Mouse (Mus musculus): ENCODE measurements at regions not wholly inside any gene's neighbourhood (a gene's known extent, or its start where the extent isn't known, plus 50 kb on each side); places are given as distances from the start of the nearest gene placed in this dataset.

DNA sequence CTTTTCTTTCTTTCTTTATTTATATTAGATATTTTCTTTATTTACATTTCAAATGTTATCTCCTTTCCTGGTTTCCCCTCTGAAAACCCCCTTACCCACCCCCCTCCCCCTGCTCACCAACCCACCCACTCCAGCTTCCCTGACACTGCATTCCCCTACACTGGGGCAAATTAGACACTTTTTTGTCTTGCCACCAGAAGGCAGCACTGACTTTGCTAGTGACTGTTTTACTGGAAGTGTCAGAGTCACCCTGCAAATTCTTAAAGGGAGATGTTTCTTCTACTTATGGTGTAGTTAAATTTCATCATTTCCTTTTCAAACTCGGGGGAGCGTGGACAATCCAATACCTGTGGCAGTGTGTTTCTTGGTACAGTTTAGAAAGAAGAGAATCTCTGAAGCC is 72.1 kb upstream of the Apob start:
- no peak for ATAC-seq (replicated peaks; ENCODE audit: low FRiP score, low TSS enrichment, poor library complexity, severe bottlenecking)

DNA sequence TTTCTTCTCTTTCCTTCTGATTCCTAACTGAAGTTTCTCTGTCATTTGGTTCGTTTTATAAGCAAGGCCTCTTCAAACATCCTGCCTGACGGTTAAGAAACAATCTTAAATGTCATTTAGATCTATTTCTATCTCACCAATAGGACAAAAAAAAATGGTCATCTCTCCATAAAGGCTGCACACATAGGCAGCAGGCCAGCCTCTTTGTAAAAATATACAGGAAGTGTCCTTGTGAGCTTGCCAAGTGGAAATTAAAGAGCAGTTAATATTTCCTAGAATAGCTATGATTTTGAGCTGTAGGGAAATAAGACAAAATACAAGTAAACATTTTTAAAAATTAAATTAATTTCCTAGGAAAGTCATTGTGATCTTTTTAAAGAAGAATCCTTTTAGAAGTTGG is 70.6 kb upstream of the Apob start:
- ATAC-seq (replicated peaks; ENCODE audit: low FRiP score, low TSS enrichment, poor library complexity, severe bottlenecking), result no peak

DNA sequence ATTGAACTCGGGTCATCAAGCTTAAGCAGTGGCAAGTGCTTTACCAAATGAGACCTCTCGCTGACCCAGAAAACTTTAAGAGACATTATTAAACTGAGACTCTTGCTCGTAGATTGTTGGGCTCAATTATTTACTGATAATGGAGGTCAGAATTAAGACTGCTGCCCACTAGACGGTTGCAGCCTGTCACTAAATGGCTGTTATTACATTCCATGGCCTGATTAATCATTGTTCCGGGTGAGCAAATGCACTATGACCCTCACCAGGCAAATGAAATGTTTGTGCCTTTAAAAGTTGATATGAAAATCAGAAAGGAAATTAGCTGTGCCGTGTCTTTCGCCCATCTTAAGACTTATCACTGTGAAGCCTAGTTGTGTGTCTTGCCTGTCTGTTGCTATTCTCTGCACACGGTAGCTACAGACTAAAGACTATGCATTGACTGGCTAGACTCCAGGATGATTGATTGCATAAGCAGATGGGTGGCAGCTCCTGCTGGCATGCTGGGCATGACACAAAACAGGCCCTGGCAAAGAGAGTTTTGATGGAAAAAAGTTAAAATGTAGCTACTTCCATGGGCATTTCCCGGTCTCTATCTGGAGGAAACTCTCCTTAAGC is 67.6 kb upstream of the Apob start:
- no peak for ATAC-seq (replicated peaks; ENCODE audit: low FRiP score, low TSS enrichment, poor library complexity, severe bottlenecking)

DNA sequence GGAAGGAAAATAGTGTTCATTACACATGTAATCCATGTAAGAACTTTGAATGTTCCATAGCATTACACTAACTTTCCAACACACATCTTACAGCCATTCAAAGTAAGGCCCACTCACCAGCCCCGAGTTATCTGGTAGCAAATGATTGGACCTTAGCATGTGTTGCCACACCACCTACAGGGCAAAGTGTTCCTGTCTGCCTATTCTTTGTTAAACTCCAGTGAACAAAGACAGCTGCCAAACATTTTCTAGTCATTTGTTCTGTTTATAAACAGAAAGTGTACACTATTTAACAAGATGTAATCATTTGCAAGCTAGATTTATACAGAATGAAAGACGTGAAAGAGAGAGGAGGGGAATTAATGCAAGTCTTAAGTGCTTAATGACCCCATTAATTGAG is 66.9 kb upstream of the Apob start:
- ATAC-seq (replicated peaks; ENCODE audit: low FRiP score, low TSS enrichment, poor library complexity, severe bottlenecking), result no peak

DNA sequence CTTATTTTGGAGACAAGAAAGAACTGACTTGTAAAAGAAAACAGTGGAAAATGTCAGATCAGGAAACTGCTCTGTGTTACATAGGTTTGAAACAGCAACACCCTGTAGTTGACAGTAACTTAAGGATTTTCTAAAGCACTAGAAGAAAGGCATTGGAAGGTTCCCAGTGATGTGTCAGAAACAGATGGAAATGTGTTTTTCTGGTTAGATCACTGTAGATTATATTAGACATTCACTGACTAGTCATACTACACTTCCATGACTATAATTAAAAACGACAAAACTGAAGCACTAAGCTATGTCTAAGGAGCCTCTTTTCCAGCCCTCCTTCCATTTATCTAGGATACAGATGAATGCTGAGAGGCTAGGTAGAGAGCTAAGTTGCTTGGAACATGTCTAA is 59.1 kb upstream of the Apob start:
- ATAC-seq (replicated peaks; ENCODE audit: low FRiP score, low TSS enrichment, poor library complexity, severe bottlenecking), result no peak

DNA sequence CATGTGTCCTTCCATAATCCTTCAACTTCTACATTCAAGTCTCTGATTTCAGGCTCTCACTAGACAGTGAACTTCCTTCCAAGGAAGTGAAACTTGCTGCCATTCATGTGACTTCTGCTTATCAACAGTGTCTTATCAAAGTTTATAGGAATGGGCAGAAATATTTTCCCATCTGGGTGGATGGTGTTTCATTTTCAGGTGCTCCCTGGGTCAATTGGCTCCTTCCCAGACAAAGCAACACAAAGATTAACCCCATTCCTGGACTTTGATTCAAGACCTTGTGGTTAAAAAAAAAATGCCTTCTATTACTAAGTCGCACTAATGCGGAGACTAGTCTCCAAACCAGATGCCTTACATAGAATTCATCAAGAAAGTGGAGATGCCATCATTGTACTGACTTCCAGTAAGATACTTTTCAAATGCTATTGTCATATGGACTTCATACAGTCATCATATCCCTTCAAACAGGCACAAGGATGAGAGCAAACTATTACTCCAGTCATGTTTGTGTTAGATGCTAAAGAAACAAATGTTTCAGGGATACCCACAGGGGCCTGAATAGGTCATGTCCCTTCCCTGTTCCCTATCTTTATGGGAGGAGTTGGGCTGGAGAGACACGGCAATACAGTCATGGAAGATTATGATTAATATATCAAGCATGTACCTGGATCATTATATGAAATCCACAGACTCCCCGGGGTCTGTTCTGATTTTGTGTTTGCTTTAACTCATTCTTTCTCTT is 58.3 kb upstream of the Apob start:
- ATAC-seq (replicated peaks; ENCODE audit: low FRiP score, low TSS enrichment, poor library complexity, severe bottlenecking), result no peak

DNA sequence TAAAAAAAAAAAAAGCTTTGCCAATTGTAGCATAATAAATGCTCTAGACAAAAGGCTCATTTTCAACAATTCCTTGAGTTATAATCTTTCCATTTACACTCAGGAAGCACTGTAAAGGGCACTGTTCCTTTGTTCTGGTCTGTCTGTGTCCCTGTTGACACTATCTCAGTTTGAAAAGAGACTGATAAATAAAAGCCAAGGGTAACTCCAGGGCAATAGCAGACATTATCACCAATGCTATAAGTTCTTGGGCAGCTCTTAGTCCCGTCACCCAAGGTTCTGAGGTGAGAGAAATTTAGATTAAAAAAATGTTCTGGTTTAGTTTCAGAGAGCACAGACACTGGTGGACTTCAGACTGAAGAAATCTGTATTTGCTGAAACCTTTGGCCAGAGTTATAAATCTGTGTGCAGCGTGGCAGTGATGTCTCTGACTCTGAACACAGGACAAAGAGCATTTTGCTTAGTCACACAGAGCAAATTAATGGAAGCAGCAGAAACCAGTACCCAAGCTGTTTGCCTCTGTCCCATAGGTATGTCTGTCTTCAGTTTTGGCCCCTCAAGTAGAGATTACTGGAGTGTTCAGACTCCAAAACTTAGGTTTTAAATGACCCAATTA is 57.6 kb upstream of the Apob start:
- no peak for ATAC-seq (replicated peaks; ENCODE audit: low FRiP score, low TSS enrichment, poor library complexity, severe bottlenecking)

DNA sequence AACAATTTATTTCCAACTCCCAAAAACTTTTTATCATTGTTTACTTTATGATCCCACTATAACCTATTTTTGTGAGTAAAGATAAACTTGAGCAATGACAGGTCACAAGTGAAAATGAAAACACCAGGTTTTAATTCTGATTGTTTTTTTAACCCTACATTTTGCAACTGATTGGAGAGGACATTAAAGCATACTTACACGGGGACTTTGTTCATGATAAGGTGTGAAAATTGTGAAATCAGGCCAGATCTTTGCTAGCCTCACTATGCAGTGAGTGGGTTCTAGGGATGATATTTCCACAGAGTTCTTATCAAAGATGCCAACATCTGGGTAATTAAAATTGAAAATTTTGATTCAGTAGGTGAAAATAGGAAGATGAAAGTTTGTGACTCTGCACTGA is 56.6 kb upstream of the Apob start:
- ATAC-seq (replicated peaks; ENCODE audit: low FRiP score, low TSS enrichment, poor library complexity, severe bottlenecking), result no peak

Measured in megakaryocyte-erythroid progenitor cell, adult 5-6 weeks (primary cell).